Mouse (Mus musculus): ENCODE data around the gene Qpctl.

Qpctl gene

GRCm38 (mm10) chr7:19094471-19094825 lies 54.6 kb downstream of the Qpctl start, which contains the start of gene Six5:
Gene Six5 (plus strand): TSS chr7:19094594.
- in situ Hi-C loops (cut with MboI; ENCODE audit: unreplicated experiment in 2 of 2) = loop anchor here (5.0 kb wide), 2 partner anchors 87 to 197 kb away; no protein-coding TSS in a partner anchor

GRCm38 (mm10) chr7:19093537-19094385 lies 55.3 kb downstream of the Qpctl start:
- in situ Hi-C loops (cut with MboI; ENCODE audit: unreplicated experiment in 2 of 2) = loop anchor here (5.0 kb wide), 2 partner anchors 86 to 196 kb away; no protein-coding TSS in a partner anchor

- in situ Hi-C loops (cut with MboI; ENCODE audit: unreplicated experiment in 2 of 2) = loop anchor here (5.0 kb wide), 2 partner anchors 86 to 196 kb away; no protein-coding TSS in a partner anchor
Observed at GRCm38 (mm10) chr7:19093174-19093521, 55.9 kb downstream of the Qpctl start.

GRCm38 (mm10) chr7:19092381-19093173 lies 56.5 kb downstream of the Qpctl start:
- in situ Hi-C loops (cut with MboI; ENCODE audit: unreplicated experiment in 2 of 2) = loop anchor here (5.0 kb wide), 2 partner anchors 85 to 195 kb away; no protein-coding TSS in a partner anchor

- in situ Hi-C loops (cut with MboI; ENCODE audit: unreplicated experiment in 2 of 2) = loop anchor here (5.0 kb wide), 2 partner anchors 85 to 195 kb away; no protein-coding TSS in a partner anchor
Observed at GRCm38 (mm10) chr7:19091913-19092312, 57.2 kb downstream of the Qpctl start.

All from v-Abl transformed pro-B cells (cell line).